In the genomic region with DNA sequence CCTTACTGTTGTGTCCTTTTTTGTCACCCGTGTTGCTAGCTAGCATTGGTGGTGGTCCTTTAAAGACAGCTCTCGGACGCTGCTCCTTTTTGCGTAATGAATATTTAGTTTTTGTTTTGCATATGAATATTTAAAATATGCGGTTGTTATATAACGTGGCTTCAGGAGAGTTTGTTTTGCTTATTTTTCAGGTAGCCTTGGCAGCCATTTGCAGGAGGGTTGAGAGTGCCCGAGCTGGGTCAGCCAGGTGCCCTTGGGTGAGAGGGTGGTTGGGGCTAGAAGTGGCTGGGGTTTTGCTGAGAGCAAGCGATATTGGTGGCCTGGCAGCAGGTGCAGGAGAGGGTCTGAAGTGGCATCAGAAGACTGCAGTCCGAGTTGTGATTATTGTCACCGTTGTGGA, we compare ENCODE assay signal across 8 mouse cellular contexts. TPM values are rescaled to one million over a fixed set of nuclear protein-coding genes. Genes with fewer than 3 reads are reported as not detected.
A peak's percentile ranks its signal among the peaks of the same experiment; 100 is the strongest.
DNase-seq lines count a peak whose midpoint lies in the region; ATAC-seq and TF ChIP-seq lines count a peak whose summit lies in the region.
"Had no signal": no experiment of that assay in that cellular context is flagged by ENCODE, and none has a peak within 500 bp of the region (broad histone marks: within the 10 kb centered on the region; RNA-seq: fewer than 3 reads in every experiment).

No protein-coding gene starts in this region.

- under 1% methylated on average over 10 of the region's 10 CpGs for WGBS in forebrain, embryonic 14.5 days
- WGBS in intestine, postnatal 0 days, result 4% methylated on average over 10 of the region's 10 CpGs
- WGBS in olfactory bulb, adult 2 months, result 1% methylated on average over 10 of the region's 10 CpGs

- TF ChIP-seq POLR2A in olfactory bulb, adult 2 months (IDR thresholded peaks at IDR 0.05; ENCODE audit: insufficient read depth, low read depth, low read length), result no peak

- TF ChIP-seq CTCF in G1E (IDR thresholded peaks at IDR 0.05; ENCODE audit: low read depth, low read length), result no peak
- TF ChIP-seq CTCF in intestine, postnatal 0 days (IDR thresholded peaks at IDR 0.05; ENCODE audit: low read depth), result no peak
- TF ChIP-seq CTCF in olfactory bulb, adult 2 months (IDR thresholded peaks at IDR 0.05; ENCODE audit: insufficient read depth, low read depth, low read length), result no peak

- H3K27me3 ChIP-seq in G1E (ENCODE audit: insufficient read depth, low read length), result no peaks in the 10 kb centered on the region
- no peaks in the 10 kb centered on the region for H3K27me3 ChIP-seq in forebrain, embryonic 14.5 days (replicated peaks; ENCODE audit: control insufficient read depth, insufficient read depth, low read length)
- H3K27me3 ChIP-seq in intestine, postnatal 0 days (replicated peaks; ENCODE audit: control insufficient read depth, insufficient read depth, low read length), result no peaks in the 10 kb centered on the region

- H3K9ac ChIP-seq in forebrain, embryonic 14.5 days (ENCODE audit: low read length), result peak overlapping the region; percentile 79
- H3K9ac ChIP-seq in intestine, postnatal 0 days (ENCODE audit: low read depth, low read length), result peak overlapping the region; percentile 72

- H3K36me3 ChIP-seq in G1E (replicated peaks), result peaks cover 30% of the 10 kb centered on the region
- H3K36me3 ChIP-seq in forebrain, embryonic 14.5 days (ENCODE audit: control insufficient read depth, insufficient read depth, low read length), result peaks cover 19% of the 10 kb centered on the region
- H3K36me3 ChIP-seq in intestine, postnatal 0 days (ENCODE audit: control insufficient read depth, insufficient read depth), result 0 out of 2 replicates have a peak, but pooled peaks cover 11% of the 10 kb centered on the region

- 0 out of 2 replicates have a peak, but pooled peaks cover 2% of the 10 kb centered on the region for H3K9me3 ChIP-seq in G1E (replicated peaks)
- no peaks in the 10 kb centered on the region for H3K9me3 ChIP-seq in forebrain, embryonic 14.5 days (replicated peaks; ENCODE audit: control insufficient read depth, low read length)
- H3K9me3 ChIP-seq in intestine, postnatal 0 days (ENCODE audit: control insufficient read depth), result no peaks in the 10 kb centered on the region

- H3K4me2 ChIP-seq in forebrain, embryonic 14.5 days (ENCODE audit: low read length), result peak overlapping the region; percentile 61
- H3K4me2 ChIP-seq in intestine, postnatal 0 days (replicated peaks; ENCODE audit: low read depth), result peak overlapping the region; percentile 87

- no peak for ATAC-seq in G1E (ENCODE audit: extremely low read depth, insufficient number of reproducible peaks, low FRiP score, poor library complexity, severe bottlenecking)
- no peak; the same call in 1 of the 2 replicates for ATAC-seq in forebrain, embryonic 14.5 days
- ATAC-seq in intestine, postnatal 0 days, result no peak

- H3K4me1 ChIP-seq in G1E (ENCODE audit: insufficient read depth, low read depth, low read length), result peaks cover 18% of the 10 kb centered on the region
- peaks cover 6% of the 10 kb centered on the region for H3K4me1 ChIP-seq in forebrain, embryonic 14.5 days (ENCODE audit: control insufficient read depth, insufficient read depth, low read length)
- peaks cover 10% of the 10 kb centered on the region; the same call in 1 of the 2 replicates for H3K4me1 ChIP-seq in intestine, postnatal 0 days (replicated peaks; ENCODE audit: control insufficient read depth, insufficient read depth, low read length)
- H3K4me1 ChIP-seq in olfactory bulb, adult 2 months (ENCODE audit: control insufficient read depth, insufficient read depth, low read length), result peaks cover 2% of the 10 kb centered on the region; the same call in 1 of the 2 replicates

- H3K27ac ChIP-seq in forebrain, embryonic 14.5 days (ENCODE audit: low read depth, low read length), result no peak overlapping the region
- peak overlapping the region; percentile 94 for H3K27ac ChIP-seq in intestine, postnatal 0 days (ENCODE audit: low read depth, low read length)
- H3K27ac ChIP-seq in olfactory bulb, adult 2 months (ENCODE audit: insufficient read depth, low read depth, low read length), result peak overlapping the region; percentile 83; the same call in 1 of the 2 replicates

- peak; percentile 54 for DNase-seq in CD4-positive, CD25-positive, alpha-beta regulatory T cell, adult 2 months (ENCODE audit: low read depth, low spot score)
- DNase-seq in G1E (ENCODE audit: low spot score), result peak; percentile 19
- no peak for DNase-seq in forebrain, embryonic 14.5 days (ENCODE audit: low spot score)
- peak; percentile 49 to 61 for DNase-seq in lung, adult 18-20 months
- no peak for DNase-seq in right cerebral cortex, postnatal 14 days

- peak overlapping the region; percentile 89 for H3K4me3 ChIP-seq in G1E (ENCODE audit: low read depth, low read length)
- H3K4me3 ChIP-seq in forebrain, embryonic 14.5 days (ENCODE audit: low read depth, low read length), result peak overlapping the region; percentile 83
- H3K4me3 ChIP-seq in intestine, postnatal 0 days (ENCODE audit: low read depth, low read length), result peak overlapping the region; percentile 80
- H3K4me3 ChIP-seq in olfactory bulb, adult 2 months (ENCODE audit: insufficient read depth, low read depth, low read length), result peak overlapping the region; percentile 85

RNA-seq across cellular contexts. Expression of a gene that starts 1.9 kb away (rescaled TPM):
- total RNA-seq in G1E (2014; fragmentation: Nextera tagmentation) (107 and 144 TPM in 2 replicates), G1E (2017) (102 and 111 TPM in 2 replicates)
- 407 and 592 TPM in 2 replicates for polyA plus RNA-seq in G1E (2012)
- 147 and 155 TPM in 2 replicates for polyA plus RNA-seq in forebrain, embryonic 14.5 days (2014; fragmentation: Nextera tagmentation; extraction: Ambion mirVana)
- 125 and 138 TPM in 2 replicates for polyA plus RNA-seq in intestine, postnatal 0 days (2015; fragmentation: Nextera tagmentation; extraction: Ambion mirVana)
- 78.0 TPM in 1 of 2 replicates, not detected in the other for polyA plus RNA-seq in olfactory bulb, adult 2 months (2012; ENCODE audit: insufficient read depth, insufficient read length, low replicate concordance, missing spikeins)

RNA-seq across cellular contexts. Expression of a gene that starts 14.6 kb away (rescaled TPM):
- total RNA-seq in G1E (2014; fragmentation: Nextera tagmentation), result 103 and 107 TPM in 2 replicates
- 150 and 173 TPM in 2 replicates for total RNA-seq in G1E (2017)
- polyA plus RNA-seq in G1E (2012), result 37.5 and 44.0 TPM in 2 replicates
- 161 and 166 TPM in 2 replicates for polyA plus RNA-seq in forebrain, embryonic 14.5 days (2014; fragmentation: Nextera tagmentation; extraction: Ambion mirVana)
- 86.8 and 87.2 TPM in 2 replicates for polyA plus RNA-seq in intestine, postnatal 0 days (2015; fragmentation: Nextera tagmentation; extraction: Ambion mirVana)
- not detected in 2 replicates for polyA plus RNA-seq in olfactory bulb, adult 2 months (2012; ENCODE audit: insufficient read depth, insufficient read length, low replicate concordance, missing spikeins)

RNA-seq across cellular contexts. Expression of a gene that starts 43.6 kb away (rescaled TPM):
- total RNA-seq in G1E (2014; fragmentation: Nextera tagmentation), result not detected in 2 replicates
- total RNA-seq in G1E (2017), result 0.17 and 0.27 TPM in 2 replicates
- polyA plus RNA-seq in G1E (2012), result not detected in 2 replicates
- 0.19 TPM in 1 of 2 replicates, not detected in the other for polyA plus RNA-seq in forebrain, embryonic 14.5 days (2014; fragmentation: Nextera tagmentation; extraction: Ambion mirVana)
- 0.13 TPM in 1 of 2 replicates, not detected in the other for polyA plus RNA-seq in intestine, postnatal 0 days (2015; fragmentation: Nextera tagmentation; extraction: Ambion mirVana)
- polyA plus RNA-seq in olfactory bulb, adult 2 months (2012; ENCODE audit: insufficient read depth, insufficient read length, low replicate concordance, missing spikeins), result not detected in 2 replicates
- total RNA-seq: heart, postnatal 36 days had no signal

RNA-seq across cellular contexts. Expression of a gene that starts 48.0 kb away (rescaled TPM):
- 27.5 and 36.6 TPM in 2 replicates for total RNA-seq in G1E (2014; fragmentation: Nextera tagmentation)
- 91.9 and 98.6 TPM in 2 replicates for total RNA-seq in G1E (2017)
- 10.3 and 14.4 TPM in 2 replicates for polyA plus RNA-seq in G1E (2012)
- 211 and 216 TPM in 2 replicates for polyA plus RNA-seq in forebrain, embryonic 14.5 days (2014; fragmentation: Nextera tagmentation; extraction: Ambion mirVana)
- polyA plus RNA-seq in intestine, postnatal 0 days (2015; fragmentation: Nextera tagmentation; extraction: Ambion mirVana), result 62.7 and 69.3 TPM in 2 replicates
- polyA plus RNA-seq in olfactory bulb, adult 2 months (2012; ENCODE audit: insufficient read depth, insufficient read length, low replicate concordance, missing spikeins), result not detected in 2 replicates

RNA-seq across cellular contexts. Expression of a gene that starts 52.4 kb away (rescaled TPM):
- total RNA-seq in G1E (2014; fragmentation: Nextera tagmentation) (not detected in 2 replicates), G1E (2017) (0.06 TPM in 1 of 2 replicates, not detected in the other)
- not detected in 2 replicates for polyA plus RNA-seq in G1E (2012)
- polyA plus RNA-seq in forebrain, embryonic 14.5 days (2014; fragmentation: Nextera tagmentation; extraction: Ambion mirVana), result 0.08 and 0.12 TPM in 2 replicates
- polyA plus RNA-seq in intestine, postnatal 0 days (2015; fragmentation: Nextera tagmentation; extraction: Ambion mirVana), result 0.07 and 0.10 TPM in 2 replicates
- not detected in 2 replicates for polyA plus RNA-seq in olfactory bulb, adult 2 months (2012; ENCODE audit: insufficient read depth, insufficient read length, low replicate concordance, missing spikeins)
- total RNA-seq: heart, postnatal 36 days had no signal

Comparison
In these comparisons a context has a peak if more than half of its experiments do, and no peak if none do; other contexts are left out.
1. DNase-seq: peak in CD4-positive, CD25-positive, alpha-beta regulatory T cell, adult 2 months (single experiment), G1E (single experiment) and lung, adult 18-20 months (2 of 2); none in forebrain, embryonic 14.5 days (single experiment) and right cerebral cortex, postnatal 14 days (single experiment).
2. RNA of a gene that starts 14.6 kb away (polyA plus RNA-seq): 161 to 166 TPM in forebrain, embryonic 14.5 days, 86.8 to 87.2 TPM in intestine, postnatal 0 days and 37.5 to 44.0 TPM in G1E; not detected in olfactory bulb, adult 2 months; every median in the first group is over 10 times any median in the second.
3. Peak in every context shown above with its lines, with median percentiles within 50 percentile points of each other: H3K4me3 ChIP-seq.